Mouse (Mus musculus) midbrain, embryonic 10.5 days (tissue): ENCODE data around the gene Vmn1r168. TPM values are rescaled to one million over a fixed set of nuclear protein-coding genes. Genes with fewer than 3 reads are reported as not detected.
"Not testable (repeated sequence)": the region's sequence is repeated elsewhere in the genome, so short reads cannot be mapped to it uniquely, and the experiment has no call there.

Source experiments
- DNase-seq: peaks from one replicate; pipeline ENCODE4 v3.0.0-alpha.2; 2017; ENCODE audit warnings: low spot score
- H3K27ac ChIP-seq: fragments of 300-500 bp; sonication (generic); replicated peaks from 2 replicates; pipeline ENCODE4 v1.5.1; 2016; ENCODE audit warnings: mild to moderate bottlenecking
- H3K27me3 ChIP-seq: fragments of 300-500 bp; sonication (generic); 2 replicates; pipeline ENCODE4 v1.6.1; 2016; ENCODE audit warnings: low read depth, mild to moderate bottlenecking; ENCODE audit not compliant: poor library complexity, severe bottlenecking
- H3K36me3 ChIP-seq: fragments of 300-500 bp; sonication (generic); 2 replicates; pipeline ENCODE4 v1.6.1; 2016; ENCODE audit warnings: mild to moderate bottlenecking, moderate library complexity
- H3K4me1 ChIP-seq: fragments of 300-500 bp; sonication (generic); 2 replicates; pipeline ENCODE4 v1.6.1; 2016
- H3K4me3 ChIP-seq: fragments of 300-500 bp; sonication (generic); 2 replicates; pipeline ENCODE4 v1.5.1; 2016; ENCODE audit warnings: mild to moderate bottlenecking, moderate library complexity
- H3K9me3 ChIP-seq: fragments of 300-500 bp; sonication (generic); replicated peaks from 2 replicates; pipeline ENCODE4 v1.6.1; 2016; ENCODE audit warnings: mild to moderate bottlenecking
- WGBS: fragments of 180-500 bp; shearing (Covaris S2); methylation state at CpG from one replicate; pipeline ENCODE4 v1.1.7; 2016; 5-methylcytosine and 5-hydroxymethylcytosine counted together
- polyA plus RNA-seq: library from polyadenylated mRNA; unstranded; fragments of >200 nt; fragmentation: Nextera tagmentation; extraction: Ambion mirVana; gene quantifications from 2 replicates; pipeline ENCODE4 v1.2.1, GENCODE M21; 2016

The Vmn1r168 gene
- polyA plus RNA-seq, result not detected in 2 replicates

DNA sequence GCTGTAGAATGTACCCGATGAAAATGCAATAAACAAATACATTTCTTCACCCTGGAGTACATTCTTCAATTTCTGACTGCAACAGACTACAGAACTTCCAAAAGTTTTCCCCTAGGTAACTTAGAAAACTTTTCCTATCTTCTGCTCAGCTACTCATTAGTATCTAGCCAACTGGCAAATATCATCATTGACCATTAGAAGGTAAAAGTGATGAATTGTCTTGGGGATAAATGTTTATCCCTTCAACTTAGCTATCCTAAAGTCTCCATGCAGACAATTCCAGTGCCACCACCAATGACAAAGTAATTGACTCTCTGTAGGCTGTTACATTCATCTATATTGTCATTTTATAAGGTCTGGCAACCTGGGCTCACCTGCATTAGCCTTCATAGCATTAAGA lies at the start of gene Vmn1r168:
Vmn1r168 (plus strand) TSS at position 301 of the 400 bp plus-strand sequence.
- not testable (repeated sequence) for H3K4me3 ChIP-seq, H3K36me3 ChIP-seq, H3K4me1 ChIP-seq, H3K27ac ChIP-seq, DNase-seq, H3K27me3 ChIP-seq
- peaks cover 29% of the 10 kb centered on the region for H3K9me3 ChIP-seq
- WGBS, result no CpG with 5 or more reads among the region's 1 CpGs

- WGBS, result 82% methylated on average over 2 of the region's 2 CpGs
Observed at GRCm38 (mm10) chr7:23507106-23507505, 32.4 kb upstream of the Vmn1r168 start, which contains the start of gene Vmn1r167. Gene Vmn1r167 (minus strand): TSS chr7:23507206.

DNA sequence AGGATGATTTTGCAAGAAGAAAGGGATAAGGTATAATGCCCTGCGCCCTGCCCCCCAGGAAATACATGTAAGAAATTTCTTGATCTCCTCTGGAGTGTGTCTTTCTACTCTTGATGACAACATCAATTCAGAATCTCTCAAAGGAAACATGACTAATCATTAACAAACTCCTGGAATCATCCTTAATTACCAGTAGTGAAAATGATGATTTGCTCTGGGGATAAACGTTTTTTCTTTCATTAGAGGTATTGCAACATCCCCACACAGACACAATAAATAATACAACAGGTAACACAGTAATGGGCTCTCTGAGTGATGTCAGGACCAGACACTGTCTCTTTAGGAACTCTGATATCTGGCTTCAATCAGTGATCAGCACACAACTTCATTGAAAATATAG lies 35.7 kb downstream of the Vmn1r168 start, which contains the start of gene Vmn1r169:
Vmn1r169 (plus strand) TSS at position 301 of the 400 bp plus-strand sequence.
- not testable (repeated sequence) for DNase-seq, H3K36me3 ChIP-seq, H3K27me3 ChIP-seq, H3K4me3 ChIP-seq, H3K4me1 ChIP-seq, H3K27ac ChIP-seq
- peaks cover 31% of the 10 kb centered on the region for H3K9me3 ChIP-seq
- WGBS, result 81% methylated on average over 1 of the region's 2 CpGs

More at GRCm38 (mm10) chr7:23507106-23507505, 32.4 kb upstream of the Vmn1r168 start, which contains the start of gene Vmn1r167:
- H3K9me3 ChIP-seq, result peaks cover 40% of the 10 kb centered on the region
- not testable (repeated sequence) for H3K4me3 ChIP-seq, DNase-seq, H3K27me3 ChIP-seq, H3K4me1 ChIP-seq, H3K27ac ChIP-seq, H3K36me3 ChIP-seq

Other genes starting within 250 kb of the Vmn1r168 start
- gene Nlrp4e, start 238.5 kb upstream of the Vmn1r168 start, polyA plus RNA-seq, result not detected in 2 replicates
- not detected in 2 replicates for gene Nlrp5, start 153.8 kb upstream of the Vmn1r168 start, polyA plus RNA-seq
- gene Vmn1r167, start 32.5 kb upstream of the Vmn1r168 start, polyA plus RNA-seq, result not detected in 2 replicates
- not detected in 2 replicates for gene Vmn1r169, start 35.8 kb downstream of the Vmn1r168 start, polyA plus RNA-seq
- gene Vmn1r170, start 66.4 kb downstream of the Vmn1r168 start, polyA plus RNA-seq, result not detected in 2 replicates
- gene Vmn1r171, start 91.0 kb downstream of the Vmn1r168 start, polyA plus RNA-seq, result not detected in 2 replicates
- not detected in 2 replicates for gene Vmn1r172, start 118.6 kb downstream of the Vmn1r168 start, polyA plus RNA-seq
- gene Vmn1r173, start 161.0 kb downstream of the Vmn1r168 start, polyA plus RNA-seq, result not detected in 2 replicates
- gene Vmn1r174, start 212.5 kb downstream of the Vmn1r168 start, polyA plus RNA-seq, result not detected in 2 replicates